Mouse (Mus musculus) liver, adult 2 months (tissue): Measurements from ENCODE around the gene Kcnk7.

Source experiments
- CTCF ChIP-seq: fragments of 200-500 bp; IDR thresholded peaks from 2 replicates; pipeline ENCODE4 v1.5.1; 2011; ENCODE audit warnings: low read depth, low read length, control low read depth
- POLR2A ChIP-seq: fragments of 200-500 bp; IDR thresholded peaks from 2 replicates; pipeline ENCODE4 v1.6.1; 2011; ENCODE audit warnings: low read length, control low read depth; ENCODE audit not compliant: insufficient read depth; ENCODE audit errors: extremely low read depth

DNA sequence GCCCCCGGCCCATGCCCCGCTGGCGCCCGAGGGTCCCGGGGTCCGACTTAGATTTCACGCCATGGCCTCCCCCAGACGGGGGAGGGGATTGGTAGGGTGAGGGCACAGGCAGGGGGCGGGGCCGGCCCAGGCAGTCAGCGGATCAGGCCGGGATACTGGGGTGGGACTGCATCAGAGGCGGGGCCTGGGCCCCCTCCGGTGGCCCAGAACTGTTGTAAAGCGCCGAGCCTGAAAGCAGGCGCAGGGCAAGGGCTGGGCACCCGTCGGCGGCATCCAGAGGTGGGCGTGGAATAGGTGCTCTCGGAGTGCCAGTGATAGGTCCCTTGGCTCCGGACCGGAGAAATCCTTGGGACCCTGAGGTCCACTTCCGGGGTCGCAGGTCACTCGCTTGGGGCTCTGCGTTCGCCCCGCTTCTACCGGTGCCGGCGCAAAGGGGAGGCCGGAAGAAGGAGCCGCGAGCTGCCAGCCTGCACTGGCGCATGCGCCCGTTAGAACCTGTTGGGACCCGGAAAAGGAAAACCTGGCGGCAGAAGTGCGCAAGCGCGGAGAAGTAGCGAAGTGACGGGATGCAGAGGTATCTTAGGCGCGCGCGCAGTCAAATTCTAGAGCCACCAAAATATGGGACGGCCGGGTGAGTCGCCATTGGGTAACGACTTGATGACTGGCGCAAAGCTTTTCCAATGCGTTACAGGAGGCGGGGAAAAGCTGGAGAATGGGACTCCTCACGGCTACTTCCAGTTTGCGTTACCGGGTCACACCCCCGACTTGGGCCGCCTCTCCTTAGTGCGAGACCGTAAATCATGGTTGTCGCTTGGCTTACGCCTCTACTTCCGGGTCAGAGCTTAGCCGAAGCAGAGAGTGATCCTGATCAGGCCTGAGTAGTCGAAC, 15.7 kb upstream of the Kcnk7 start, which contains the start of the genes Map3k11 and Pcnx3:
- TF ChIP-seq CTCF: no peak
- TF ChIP-seq POLR2A: 0 out of 2 replicates have a peak, but pooled peaks have one; percentile 30
